Mouse (Mus musculus) forebrain, embryonic 12.5 days (tissue): ENCODE data around the gene Pmfbp1. TPM values are rescaled to one million over a fixed set of nuclear protein-coding genes. Genes with fewer than 3 reads are reported as not detected.

ENCODE experiments used
- ATAC-seq: fragments of 200-750 bp; cut with Nextera tagmentation; 2 replicates; pipeline ENCODE4 v1.8.0; 2017; ENCODE audit warnings: moderate TSS enrichment; ENCODE audit not compliant: low FRiP score
- H3K27ac ChIP-seq: fragments of 300-500 bp; sonication (generic); 2 replicates; pipeline ENCODE4 v1.5.1; 2016; ENCODE audit warnings: mild to moderate bottlenecking
- H3K27me3 ChIP-seq: fragments of 300-500 bp; sonication (generic); 2 replicates; pipeline ENCODE4 v1.6.1; 2016; ENCODE audit warnings: mild to moderate bottlenecking
- H3K36me3 ChIP-seq: fragments of 300-500 bp; sonication (generic); replicated peaks from 2 replicates; pipeline ENCODE4 v1.6.1; 2016; ENCODE audit warnings: mild to moderate bottlenecking
- H3K4me1 ChIP-seq: fragments of 300-500 bp; sonication (generic); 2 replicates; pipeline ENCODE4 v1.6.1; 2016
- H3K4me2 ChIP-seq: fragments of 300-500 bp; sonication (generic); 2 replicates; pipeline ENCODE4 v1.6.1; 2016; ENCODE audit warnings: mild to moderate bottlenecking, moderate library complexity
- H3K4me3 ChIP-seq: fragments of 300-500 bp; sonication (generic); replicated peaks from 2 replicates; pipeline ENCODE4 v1.5.1; 2016; ENCODE audit warnings: mild to moderate bottlenecking
- H3K9ac ChIP-seq: fragments of 300-500 bp; sonication (generic); 2 replicates; pipeline ENCODE4 v1.6.1; 2016; ENCODE audit warnings: mild to moderate bottlenecking
- H3K9me3 ChIP-seq: fragments of 300-500 bp; sonication (generic); 2 replicates; pipeline ENCODE4 v1.6.1; 2016
- WGBS: fragments of 180-500 bp; shearing (Covaris S2); methylation state at CpG from one replicate; pipeline ENCODE4 v1.1.7; 2016; 5-methylcytosine and 5-hydroxymethylcytosine counted together
- polyA plus RNA-seq: library from polyadenylated mRNA; unstranded; fragments of >200 nt; fragmentation: Nextera tagmentation; extraction: Ambion mirVana; gene quantifications from 2 replicates; pipeline ENCODE4 v1.2.1, GENCODE M21; 2016

Pmfbp1 gene
- polyA plus RNA-seq, 1 experiment from 2014 or later, result 0.28 TPM

DNA sequence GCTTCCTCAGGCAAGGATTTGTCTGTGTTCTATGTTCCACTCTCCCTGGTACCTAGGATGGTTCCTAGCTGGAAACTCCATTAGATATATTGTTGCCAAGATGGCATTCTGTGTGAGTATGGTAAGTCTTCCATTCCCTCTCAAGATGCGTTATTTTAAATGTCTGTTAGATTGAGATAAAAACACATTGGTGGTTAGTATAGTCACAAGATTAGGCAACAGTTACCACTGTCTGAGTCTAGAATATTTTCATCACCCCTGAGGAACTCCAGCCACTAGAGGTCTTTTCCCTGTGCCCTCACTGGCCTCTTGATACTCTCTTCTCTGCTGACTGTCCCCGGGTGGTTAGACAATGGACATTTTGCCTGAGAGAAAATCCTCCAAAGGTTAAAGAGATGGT lies 30.2 kb downstream of the Pmfbp1 start:
- Histone ChIP-seq H3K27ac (no peak overlapping the region), H3K4me1 (no peaks in the 10 kb centered on the region), H3K4me2 (no peak overlapping the region), H3K27me3 (no peaks in the 10 kb centered on the region), H3K9ac (no peak overlapping the region), H3K36me3 (no peaks in the 10 kb centered on the region), H3K9me3 (no peaks in the 10 kb centered on the region), H3K4me3 (no peak overlapping the region)
- WGBS, result 83% methylated on average over 2 of the region's 2 CpGs
- ATAC-seq, result no peak

DNA sequence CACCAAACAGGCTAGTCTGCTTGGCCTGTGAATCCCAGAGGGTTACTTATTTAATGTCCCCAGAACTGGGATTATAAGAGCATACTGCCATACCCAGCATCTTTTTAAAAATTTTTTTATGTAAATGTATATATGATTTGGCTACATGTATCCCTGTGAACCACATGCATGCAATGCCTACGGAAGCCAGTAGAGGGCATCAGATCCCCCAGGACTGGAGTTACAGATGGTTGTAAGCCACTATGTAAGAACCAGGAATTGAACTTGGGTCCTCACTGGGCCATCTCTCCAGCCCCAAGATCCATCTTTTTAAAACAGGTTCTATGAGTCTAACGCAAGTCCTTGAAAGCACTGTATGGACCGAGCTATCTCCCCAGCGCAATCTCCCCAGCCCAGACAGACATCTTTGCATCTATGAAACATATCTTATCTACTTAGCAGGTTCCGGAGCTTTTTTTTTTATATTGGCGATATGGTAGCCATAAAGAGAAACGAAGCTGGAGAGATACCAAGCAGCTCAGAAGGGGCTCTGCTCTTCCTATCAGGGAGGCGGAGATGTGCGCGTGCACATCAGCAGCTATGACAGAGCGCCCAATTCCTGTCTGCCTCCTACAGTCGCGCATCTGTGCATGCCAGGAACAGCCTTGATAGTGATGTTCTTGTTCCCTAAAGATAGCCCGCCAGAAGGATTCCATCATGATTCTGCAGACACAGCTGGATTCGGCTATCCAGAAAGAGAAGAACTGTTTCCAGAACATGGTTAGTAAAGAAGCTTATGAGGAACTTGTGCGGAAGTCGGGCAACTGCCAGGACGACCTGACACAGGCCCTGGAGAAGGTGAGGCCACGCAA lies 41.5 kb downstream of the Pmfbp1 start:
- 89% methylated on average over 19 of the region's 19 CpGs for WGBS
- ATAC-seq, result no peak
- Histone ChIP-seq H3K4me2 (no peak overlapping the region), H3K27ac (no peak overlapping the region), H3K27me3 (0 out of 2 replicates have a peak, but pooled peaks cover 6% of the 10 kb centered on the region), H3K36me3 (no peaks in the 10 kb centered on the region), H3K9ac (no peak overlapping the region), H3K9me3 (no peaks in the 10 kb centered on the region), H3K4me3 (no peak overlapping the region), H3K4me1 (peaks cover 8% of the 10 kb centered on the region; the same call in 1 of the 2 replicates)

DNA sequence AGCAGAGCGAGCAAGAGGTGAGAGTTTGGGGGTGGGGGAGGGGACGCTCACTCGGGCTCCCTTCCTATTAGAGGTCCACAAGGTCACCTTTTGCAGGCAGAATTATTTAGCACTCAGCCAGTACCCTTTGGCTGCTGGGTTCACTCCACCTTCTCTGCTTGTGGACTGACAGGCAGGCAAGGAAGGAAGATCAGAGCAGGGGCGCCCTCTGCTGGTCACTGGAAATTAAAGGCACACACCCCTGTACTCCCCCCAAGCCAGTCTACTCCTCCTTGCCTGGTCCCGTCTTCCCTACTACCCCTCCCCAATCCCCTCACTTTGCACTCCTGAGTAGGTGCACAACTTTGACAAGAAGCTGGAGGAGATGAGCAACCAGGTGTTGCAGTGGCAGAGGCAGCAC lies 42.9 kb downstream of the Pmfbp1 start:
- WGBS, result 4% methylated on average over 5 of the region's 5 CpGs
- no peak overlapping the region for H3K27ac ChIP-seq

DNA sequence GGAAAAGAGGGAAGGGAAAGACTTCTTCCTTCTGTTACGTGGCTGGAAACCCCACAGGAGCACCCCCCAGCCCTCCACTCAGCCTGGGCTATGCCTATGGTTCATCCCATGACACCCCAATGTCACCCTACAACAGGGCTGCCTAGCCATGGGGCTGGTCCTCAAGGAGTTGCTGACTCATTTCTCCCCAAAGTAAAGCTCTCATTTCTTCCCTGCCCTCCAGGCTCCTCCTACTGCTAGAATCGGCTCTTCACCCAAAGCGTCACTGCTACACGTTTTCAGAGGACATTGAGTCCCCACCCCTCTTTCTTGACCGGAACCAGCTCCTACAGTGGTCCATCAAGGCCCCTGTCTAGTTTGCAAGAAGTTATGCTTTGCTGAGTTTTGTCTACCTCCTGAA lies 48.3 kb downstream of the Pmfbp1 start:
- Histone ChIP-seq H3K4me1 (no peaks in the 10 kb centered on the region), H3K4me2 (no peak overlapping the region), H3K9ac (no peak overlapping the region), H3K36me3 (peaks cover 11% of the 10 kb centered on the region), H3K27me3 (0 out of 2 replicates have a peak, but pooled peaks cover 6% of the 10 kb centered on the region), H3K9me3 (no peaks in the 10 kb centered on the region), H3K4me3 (no peak overlapping the region), H3K27ac (no peak overlapping the region)
- 76% methylated on average over 5 of the region's 5 CpGs for WGBS
- no peak for ATAC-seq

More for the DNA sequence above, 42.9 kb downstream of the Pmfbp1 start:
- no peaks in the 10 kb centered on the region for H3K36me3 ChIP-seq
- H3K9ac ChIP-seq, result no peak overlapping the region
- no peak overlapping the region for H3K4me3 ChIP-seq
- H3K9me3 ChIP-seq, result no peaks in the 10 kb centered on the region
- peak; percentile 82 for ATAC-seq
- H3K4me2 ChIP-seq, result peak overlapping the region; percentile 37; the same call in 1 of the 2 replicates
- H3K4me1 ChIP-seq, result peaks cover 8% of the 10 kb centered on the region; the same call in 1 of the 2 replicates
- H3K27me3 ChIP-seq, result 0 out of 2 replicates have a peak, but pooled peaks cover 6% of the 10 kb centered on the region

DNA sequence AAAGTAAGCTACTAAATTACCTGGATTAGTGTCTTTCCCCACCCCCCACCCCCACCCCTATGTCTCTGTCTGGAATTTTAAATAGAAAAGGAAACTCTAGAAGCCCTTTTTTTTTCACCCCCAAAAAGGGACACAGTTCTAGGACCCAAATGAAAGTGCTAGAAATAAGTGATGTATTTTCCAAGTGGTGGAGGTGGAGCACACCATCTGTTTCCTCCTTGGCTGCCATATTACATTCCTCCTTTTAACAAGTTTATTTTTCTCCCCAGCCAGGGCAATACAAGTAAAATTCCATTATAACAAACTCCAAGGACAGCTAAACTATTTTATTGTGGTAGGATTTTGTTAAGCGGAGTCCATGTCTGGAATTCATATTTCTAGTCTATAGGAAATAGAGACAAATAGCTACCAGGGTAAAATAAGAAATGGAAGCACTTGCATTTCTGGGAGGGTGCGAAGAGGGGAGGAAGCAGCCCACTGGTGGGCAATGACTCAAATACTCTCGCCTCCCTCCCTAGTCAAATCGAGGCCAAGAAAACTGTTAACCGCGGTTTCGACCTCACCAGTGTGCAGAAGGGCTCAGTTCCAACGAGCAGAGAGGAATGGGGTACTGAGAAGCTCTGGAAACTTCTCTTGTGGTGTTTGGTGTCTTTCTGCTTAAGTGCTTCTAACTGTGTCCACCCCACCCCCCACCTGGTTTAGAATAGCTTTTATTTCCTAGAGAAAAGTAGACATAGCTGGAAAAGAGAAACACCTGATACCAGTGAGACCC lies 49.1 kb downstream of the Pmfbp1 start:
- H3K4me3 ChIP-seq, result no peak overlapping the region
- no peak overlapping the region for H3K4me2 ChIP-seq
- H3K9me3 ChIP-seq, result no peaks in the 10 kb centered on the region
- no peak overlapping the region for H3K9ac ChIP-seq
- H3K27ac ChIP-seq, result no peak overlapping the region
- WGBS, result 86% methylated on average over 8 of the region's 8 CpGs
- 0 out of 2 replicates have a peak, but pooled peaks cover 5% of the 10 kb centered on the region for H3K27me3 ChIP-seq
- peaks cover 18% of the 10 kb centered on the region for H3K36me3 ChIP-seq
- H3K4me1 ChIP-seq, result no peaks in the 10 kb centered on the region
- ATAC-seq, result no peak

DNA sequence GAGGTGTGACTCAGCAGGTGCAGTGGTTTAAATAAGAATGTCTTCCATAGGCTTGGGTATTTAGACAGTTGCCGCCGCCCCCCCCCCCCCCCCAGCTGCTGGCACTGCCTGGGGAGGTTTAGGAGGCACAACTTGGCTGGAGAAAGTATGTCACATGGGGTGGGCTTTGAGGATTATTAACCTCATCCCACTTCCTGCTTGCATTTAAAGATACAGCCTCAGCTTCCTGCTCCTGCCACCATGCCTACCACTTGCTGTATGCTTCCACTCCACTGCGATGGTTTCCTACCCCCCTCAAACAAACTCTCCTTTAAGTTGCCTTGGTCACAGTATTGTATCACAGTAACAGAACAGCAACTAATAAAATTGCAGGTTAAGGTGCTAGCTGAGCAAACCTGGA lies 50.2 kb downstream of the Pmfbp1 start:
- no peak for ATAC-seq
- 40% methylated on average over 3 of the region's 3 CpGs for WGBS
- peaks cover 29% of the 10 kb centered on the region for H3K36me3 ChIP-seq

DNA sequence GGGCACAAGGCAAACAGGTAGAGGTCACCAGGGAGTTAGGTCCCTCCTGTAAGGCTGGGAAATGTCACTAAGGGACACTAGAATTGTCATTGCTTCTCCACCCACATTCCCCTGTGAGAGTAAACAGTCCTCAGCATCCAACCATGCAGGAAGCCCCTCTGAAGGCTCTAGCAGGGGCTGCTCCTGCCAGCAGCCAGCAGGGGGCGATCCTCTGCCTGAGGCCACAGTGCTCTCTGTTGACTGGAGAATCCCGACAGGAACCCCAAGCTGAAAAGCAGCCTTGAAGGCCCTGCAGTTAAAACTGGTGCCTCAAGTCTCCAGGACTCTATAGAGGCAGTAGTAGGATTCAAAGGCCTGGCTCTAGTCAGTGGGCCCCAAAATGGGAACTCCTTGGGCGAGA lies 57.8 kb downstream of the Pmfbp1 start:
- H3K4me1 ChIP-seq, result no peaks in the 10 kb centered on the region
- H3K36me3 ChIP-seq, result peaks cover 99% of the 10 kb centered on the region
- no peak overlapping the region for H3K9ac ChIP-seq
- ATAC-seq, result no peak
- H3K4me2 ChIP-seq, result no peak overlapping the region
- H3K4me3 ChIP-seq, result no peak overlapping the region
- no peaks in the 10 kb centered on the region for H3K9me3 ChIP-seq
- no peaks in the 10 kb centered on the region for H3K27me3 ChIP-seq
- no peak overlapping the region for H3K27ac ChIP-seq
- 41% methylated on average over 3 of the region's 3 CpGs for WGBS

More for the DNA sequence above, 50.2 kb downstream of the Pmfbp1 start:
- Histone ChIP-seq H3K27me3 (no peaks in the 10 kb centered on the region), H3K4me2 (no peak overlapping the region), H3K9ac (no peak overlapping the region), H3K9me3 (no peaks in the 10 kb centered on the region), H3K4me1 (no peaks in the 10 kb centered on the region), H3K4me3 (no peak overlapping the region), H3K27ac (no peak overlapping the region)

DNA sequence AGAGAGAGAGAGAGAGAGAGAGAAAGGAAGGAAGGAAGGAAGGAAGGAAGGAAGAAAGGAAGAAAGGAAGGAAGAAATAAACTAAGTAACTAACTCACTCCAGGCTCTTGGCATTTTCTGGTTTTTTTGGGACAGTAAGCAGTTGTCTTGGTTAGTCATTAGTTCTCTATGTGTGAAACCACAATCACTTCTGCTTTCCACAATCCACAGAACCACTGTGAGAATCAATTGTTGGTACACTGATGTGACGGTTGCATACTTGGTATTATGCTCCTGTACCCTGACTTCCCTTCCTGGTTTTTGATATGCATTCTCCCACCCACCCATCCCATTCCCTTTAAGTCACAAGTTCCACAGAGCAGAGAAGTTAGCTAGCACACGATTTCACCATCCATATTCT lies 70.1 kb downstream of the Pmfbp1 start:
- Histone ChIP-seq H3K4me2 (0 out of 2 replicates have a peak overlapping the region, but pooled peaks have one; percentile 87), H3K4me3 (peak overlapping the region; percentile 89; the same call in 1 of the 2 replicates), H3K27me3 (no peaks in the 10 kb centered on the region), H3K9ac (no peak overlapping the region), H3K9me3 (no peaks in the 10 kb centered on the region), H3K36me3 (peaks cover 39% of the 10 kb centered on the region), H3K4me1 (peaks cover 22% of the 10 kb centered on the region), H3K27ac (no peak overlapping the region)
- WGBS, result 82% methylated on average over 2 of the region's 2 CpGs
- ATAC-seq, result no peak

DNA sequence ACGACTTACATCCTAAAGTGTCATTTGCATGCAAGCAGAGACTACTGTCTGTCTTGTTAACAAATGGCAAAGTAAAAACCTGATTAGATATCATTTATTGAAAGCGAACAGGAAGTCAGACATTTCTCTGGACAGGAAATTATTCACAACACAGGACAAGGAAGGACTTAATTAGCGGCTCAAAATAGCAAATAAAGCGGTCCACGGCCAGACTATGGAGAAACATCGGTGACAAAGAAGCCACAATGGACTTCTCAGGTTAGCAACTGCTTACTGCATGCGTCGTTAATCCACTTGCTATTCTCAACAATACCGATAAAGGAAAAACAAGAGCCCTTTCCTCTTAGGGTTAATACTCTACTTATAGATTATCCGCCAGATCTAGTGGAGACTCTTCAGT lies 70.9 kb downstream of the Pmfbp1 start:
- Histone ChIP-seq H3K27ac (no peak overlapping the region), H3K4me3 (peak overlapping the region; percentile 89), H3K4me2 (peak overlapping the region; percentile 87), H3K4me1 (peaks cover 22% of the 10 kb centered on the region), H3K9ac (peak overlapping the region; percentile 85), H3K9me3 (no peaks in the 10 kb centered on the region), H3K27me3 (no peaks in the 10 kb centered on the region), H3K36me3 (peaks cover 31% of the 10 kb centered on the region)
- WGBS, result 5% methylated on average over 10 of the region's 10 CpGs
- ATAC-seq, result no peak

DNA sequence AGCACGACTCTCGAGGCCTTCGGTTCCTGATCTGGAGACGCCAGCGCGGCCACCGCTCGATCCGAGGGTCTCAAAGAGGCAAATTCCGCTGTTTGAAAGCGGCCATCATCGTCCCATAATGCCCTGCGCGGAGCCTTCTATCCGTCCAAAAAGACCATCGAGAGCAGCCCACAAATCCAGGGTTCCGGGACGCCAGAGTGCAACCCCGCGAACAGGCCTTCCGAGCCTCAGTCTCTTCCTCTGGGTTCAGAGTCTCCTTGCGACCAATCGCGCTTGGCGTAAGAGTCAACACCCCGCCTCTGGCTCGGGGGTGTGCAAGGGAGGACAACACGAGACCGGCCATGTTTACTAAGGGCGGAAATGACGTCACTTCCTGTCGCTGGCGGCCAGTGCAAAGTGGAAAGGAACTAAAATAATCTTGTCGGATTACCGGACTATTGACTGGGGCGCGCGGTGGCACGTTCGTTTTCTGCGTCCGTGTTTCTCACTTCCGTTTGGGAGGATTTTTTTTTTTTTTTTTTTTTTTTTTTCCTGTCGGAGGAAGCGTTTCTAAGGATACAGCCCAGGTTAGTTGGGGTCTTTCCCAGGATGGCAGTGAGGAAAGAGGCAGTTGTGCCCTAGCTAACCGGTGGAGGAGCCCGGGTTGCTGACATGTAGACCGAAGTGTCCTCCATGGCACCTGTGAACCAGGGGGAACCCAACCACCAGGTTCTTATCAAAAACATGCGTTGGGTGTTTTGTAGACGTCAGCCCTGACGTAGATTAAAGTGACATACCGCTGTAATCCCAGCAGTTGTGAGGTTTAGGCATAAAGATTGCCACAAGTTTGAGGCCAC lies 71.9 kb downstream of the Pmfbp1 start, which contains the start of the genes Dhx38 and Txnl4b:
Gene Dhx38, minus strand, starts transcription at position 364 of the 836 bp plus-strand sequence.
Gene Txnl4b, plus strand, starts transcription at position 395 of the 836 bp plus-strand sequence.
- H3K4me3 ChIP-seq, result peak within 1 kb of the TSS; percentile 89
- no peaks in the 10 kb centered on the region for H3K27me3 ChIP-seq
- peak within 1 kb of the TSS; percentile 92 for H3K27ac ChIP-seq
- H3K9me3 ChIP-seq, result no peaks in the 10 kb centered on the region
- H3K4me2 ChIP-seq, result peak within 1 kb of the TSS; percentile 87
- H3K9ac ChIP-seq, result peak within 1 kb of the TSS; percentile 85
- peaks cover 25% of the 10 kb centered on the region for H3K36me3 ChIP-seq
- H3K4me1 ChIP-seq, result peaks cover 22% of the 10 kb centered on the region
- under 1% methylated on average over 52 of the region's 52 CpGs for WGBS
- ATAC-seq, result peak; percentile 100

DNA sequence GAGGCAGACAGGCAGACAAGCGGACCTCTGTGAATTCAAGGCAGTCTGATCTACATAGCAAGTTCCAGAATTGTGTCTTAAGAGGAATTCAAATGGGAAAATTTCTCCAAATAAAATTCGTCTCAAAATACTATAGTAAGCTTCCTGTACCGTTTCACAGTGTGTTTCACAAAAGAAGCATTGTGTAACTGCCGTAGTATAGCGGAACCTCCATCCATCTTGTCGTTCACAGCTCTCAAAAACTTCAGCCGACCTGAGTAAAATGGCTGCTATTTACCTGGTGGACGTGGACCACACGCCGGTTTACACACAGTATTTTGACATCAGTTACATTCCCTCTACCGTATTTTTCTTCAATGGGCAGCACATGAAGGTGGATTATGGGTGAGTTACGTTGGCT lies 77.3 kb downstream of the Pmfbp1 start:
- no peaks in the 10 kb centered on the region for H3K27me3 ChIP-seq
- H3K4me1 ChIP-seq, result peaks cover 7% of the 10 kb centered on the region
- H3K27ac ChIP-seq, result no peak overlapping the region
- peaks cover 16% of the 10 kb centered on the region; the same call in 1 of the 2 replicates for H3K36me3 ChIP-seq
- H3K4me3 ChIP-seq, result no peak overlapping the region
- H3K9ac ChIP-seq, result no peak overlapping the region
- WGBS, result 89% methylated on average over 12 of the region's 12 CpGs
- no peak for ATAC-seq
- no peak overlapping the region for H3K4me2 ChIP-seq
- H3K9me3 ChIP-seq, result no peaks in the 10 kb centered on the region
